Mouse (Mus musculus): ENCODE measurements around the gene Crebl2. TPM values are rescaled to one million over a fixed set of nuclear protein-coding genes. Genes with fewer than 3 reads are reported as not detected.

The Crebl2 gene
- polyA plus RNA-seq (2014; fragmentation: Illumina TruSeq; extraction: RNeasy Lipid Tissue Mini Kit (QIAGEN cat#74804); ENCODE audit: low read depth, low replicate concordance), result 43.6 TPM

DNA sequence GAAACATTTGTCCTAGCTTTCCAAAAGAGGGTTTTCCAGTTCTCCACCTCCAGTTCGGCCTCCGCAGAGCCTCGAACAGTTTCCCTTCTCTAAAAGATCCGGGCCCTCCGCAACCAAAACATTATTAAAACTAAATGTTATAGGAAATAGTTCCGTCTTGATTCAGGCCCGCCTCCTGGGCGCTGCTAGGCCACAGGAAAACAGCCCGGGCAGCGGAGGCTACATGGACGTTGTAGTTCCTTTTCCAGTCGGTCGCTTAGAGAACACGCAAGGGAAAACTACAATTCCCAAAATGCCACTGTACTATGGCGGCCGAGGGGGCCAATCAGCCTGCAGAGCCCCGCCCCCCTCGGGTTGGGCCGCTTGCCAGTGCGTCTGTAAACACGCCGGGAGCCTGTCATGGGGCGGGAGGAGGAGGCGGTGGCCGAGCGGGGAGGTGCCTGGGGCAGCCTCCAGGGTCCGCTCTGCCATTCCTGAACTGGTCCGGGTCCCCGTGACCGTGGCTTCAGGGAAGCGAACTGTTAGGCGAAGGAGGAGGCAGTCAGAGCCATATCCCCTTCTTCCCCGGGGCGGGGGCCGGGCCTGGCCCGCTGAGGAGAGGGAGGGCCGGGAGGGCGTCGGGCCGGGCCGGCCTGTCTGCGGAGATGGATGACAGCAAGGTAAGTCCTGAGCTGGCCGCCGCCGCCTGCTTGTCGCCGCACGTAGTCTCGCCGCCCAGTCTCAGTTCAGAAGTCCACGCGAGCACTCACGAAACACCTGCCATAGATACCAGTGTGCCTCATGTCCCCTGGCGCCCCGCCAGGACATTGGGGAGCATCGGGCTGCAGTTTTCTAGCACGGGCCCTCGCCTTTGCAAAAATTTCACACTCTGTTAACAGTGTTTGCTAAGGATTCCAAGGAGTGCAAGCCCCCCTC is at the start of gene Crebl2:
Crebl2 (plus strand) TSS at position 369 of the 915 bp plus-strand sequence.

DNA sequence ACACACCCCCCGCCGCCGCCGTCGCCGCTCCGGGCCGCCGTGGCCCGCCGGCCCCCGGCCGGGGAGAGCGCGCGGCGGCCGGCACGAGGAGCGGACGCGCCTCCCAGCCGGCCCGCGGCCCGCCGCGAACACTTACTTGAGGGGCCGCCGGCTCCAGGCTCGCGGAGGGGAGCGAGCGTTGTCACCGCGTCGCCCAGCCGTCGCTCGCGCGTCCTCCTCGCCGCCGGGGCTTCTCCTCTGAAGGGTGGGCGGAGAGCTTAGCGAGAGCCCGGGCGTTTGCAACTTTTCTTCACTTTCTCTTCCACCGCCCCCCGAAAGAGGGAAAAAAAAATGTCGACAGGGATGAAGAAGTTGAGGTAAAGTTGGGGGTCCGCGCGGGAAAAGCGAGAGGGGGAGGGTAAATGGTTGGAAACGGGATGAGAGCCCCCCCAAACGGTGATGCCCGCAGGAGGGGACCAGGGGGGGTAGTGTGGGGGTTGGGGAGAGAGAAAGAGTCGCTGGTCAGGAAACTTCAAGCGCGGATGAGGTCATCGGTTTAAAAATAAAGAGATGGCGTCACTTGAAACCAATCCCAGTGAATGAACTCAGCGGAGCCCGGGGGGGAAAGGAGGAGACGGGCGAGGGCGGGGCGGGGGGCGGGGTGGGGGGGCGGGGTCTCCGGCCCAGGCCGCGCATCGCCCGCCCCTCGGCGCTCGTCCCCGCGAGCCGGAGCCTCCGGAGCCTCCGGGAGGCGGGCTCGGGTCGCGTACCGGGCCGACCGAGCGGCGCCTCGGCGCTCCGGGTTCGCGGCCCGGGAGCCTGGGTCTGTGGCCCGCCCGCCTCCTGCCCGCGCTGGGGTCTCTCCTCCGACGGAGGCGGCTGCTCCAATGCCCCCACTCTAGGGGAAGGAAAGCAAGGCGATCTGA is 37.6 kb upstream of the Crebl2 start, which contains the start of gene Dusp16:
Dusp16 (minus strand) TSS at position 485 of the 905 bp plus-strand sequence.

DNA sequence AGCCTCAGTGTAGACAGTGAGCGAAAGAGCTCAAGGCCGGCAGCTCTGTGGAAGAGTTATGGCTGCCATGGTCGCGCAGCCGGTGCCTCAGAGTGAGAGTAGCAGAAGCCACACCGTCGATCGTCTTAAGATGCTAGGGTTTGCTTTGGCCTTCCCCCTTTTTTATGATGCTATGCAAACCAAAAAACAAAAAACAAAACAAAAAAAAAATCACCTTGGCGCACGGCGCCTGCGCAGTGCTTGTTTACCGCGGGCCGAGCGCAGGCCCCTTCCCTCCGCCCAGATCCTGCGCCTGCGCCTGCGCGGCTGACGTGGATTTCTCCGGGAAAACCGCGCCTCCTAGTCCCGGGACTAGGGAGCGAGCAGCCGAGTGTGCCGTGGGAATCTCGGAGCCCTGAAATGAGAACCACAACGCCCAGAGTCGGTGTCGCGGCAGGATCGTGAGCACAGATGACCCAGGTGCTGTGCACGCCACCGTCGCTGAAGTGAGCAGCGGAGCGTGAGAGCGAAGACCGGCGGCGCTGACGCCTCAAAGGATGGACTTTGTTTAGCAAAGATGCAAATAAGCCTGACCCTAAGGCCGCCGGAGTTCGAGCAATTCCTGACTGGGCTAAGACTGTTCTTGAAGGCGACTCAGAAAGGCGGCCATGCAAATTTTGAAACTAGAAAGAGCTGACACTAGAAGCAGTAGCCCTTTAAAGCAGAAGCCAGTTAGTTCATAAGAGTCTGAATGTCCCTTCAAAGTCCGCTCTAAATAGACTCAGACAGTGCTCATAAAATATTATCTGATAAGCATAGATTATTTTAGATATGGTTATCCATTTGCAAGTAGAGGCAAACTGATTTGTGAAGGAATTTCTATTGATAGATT is 68.4 kb downstream of the Crebl2 start, which contains the start of gene Gpr19:
Gpr19 (minus strand) TSS at position 484 of the 871 bp plus-strand sequence.

Other genes starting within 250 kb of the Crebl2 start
- gene Mansc1, start 197.7 kb upstream of the Crebl2 start, polyA plus RNA-seq (2014; fragmentation: Illumina TruSeq; extraction: RNeasy Lipid Tissue Mini Kit (QIAGEN cat#74804); ENCODE audit: low read depth, low replicate concordance), result 6.3 TPM
- gene Borcs5, start 190.6 kb upstream of the Crebl2 start, polyA plus RNA-seq (2014; fragmentation: Illumina TruSeq; extraction: RNeasy Lipid Tissue Mini Kit (QIAGEN cat#74804); ENCODE audit: low read depth, low replicate concordance), result 2.4 TPM
- 47.3 TPM for gene Dusp16, start 37.5 kb upstream of the Crebl2 start, polyA plus RNA-seq (2014; fragmentation: Illumina TruSeq; extraction: RNeasy Lipid Tissue Mini Kit (QIAGEN cat#74804); ENCODE audit: low read depth, low replicate concordance)
- gene Gpr19, start 68.4 kb downstream of the Crebl2 start, polyA plus RNA-seq (2014; fragmentation: Illumina TruSeq; extraction: RNeasy Lipid Tissue Mini Kit (QIAGEN cat#74804); ENCODE audit: low read depth, low replicate concordance), result 1.8 TPM
- 90.1 TPM for gene Cdkn1b, start 90.2 kb downstream of the Crebl2 start, polyA plus RNA-seq (2014; fragmentation: Illumina TruSeq; extraction: RNeasy Lipid Tissue Mini Kit (QIAGEN cat#74804); ENCODE audit: low read depth, low replicate concordance)
- gene Apold1, start 151.6 kb downstream of the Crebl2 start, polyA plus RNA-seq (2014; fragmentation: Illumina TruSeq; extraction: RNeasy Lipid Tissue Mini Kit (QIAGEN cat#74804); ENCODE audit: low read depth, low replicate concordance), result 2.2 TPM
- 133 TPM for gene Ddx47, start 181.5 kb downstream of the Crebl2 start, polyA plus RNA-seq (2014; fragmentation: Illumina TruSeq; extraction: RNeasy Lipid Tissue Mini Kit (QIAGEN cat#74804); ENCODE audit: low read depth, low replicate concordance)
- gene Gprc5a, start 235.5 kb downstream of the Crebl2 start, polyA plus RNA-seq (2014; fragmentation: Illumina TruSeq; extraction: RNeasy Lipid Tissue Mini Kit (QIAGEN cat#74804); ENCODE audit: low read depth, low replicate concordance), result 1.4 TPM